Mouse (Mus musculus): ENCODE results near the gene Jmjd1c.

The Jmjd1c gene

GRCm38 (mm10) chr10:67129531-67129930 lies 33.6 kb downstream of the Jmjd1c start:
- no peak for DNase-seq (ENCODE audit: low read depth)

- DNase-seq (ENCODE audit: low read depth) = no peak
Observed at GRCm38 (mm10) chr10:67131709-67132108, 35.8 kb downstream of the Jmjd1c start.

- no peak for DNase-seq (ENCODE audit: low read depth)
Observed at GRCm38 (mm10) chr10:67134322-67134721, 38.4 kb downstream of the Jmjd1c start.

- DNase-seq (ENCODE audit: low read depth) = no peak
Observed at GRCm38 (mm10) chr10:67137437-67137836, 41.5 kb downstream of the Jmjd1c start.

- DNase-seq (ENCODE audit: low read depth) = peak; percentile 44
Observed at GRCm38 (mm10) chr10:67143661-67144060, 47.7 kb downstream of the Jmjd1c start.

GRCm38 (mm10) chr10:67144269-67144668 lies 48.3 kb downstream of the Jmjd1c start:
- no peak for DNase-seq (ENCODE audit: low read depth)

GRCm38 (mm10) chr10:67145623-67146022 lies 49.7 kb downstream of the Jmjd1c start:
- no peak for DNase-seq (ENCODE audit: low read depth)

GRCm38 (mm10) chr10:67151766-67152165 lies 55.8 kb downstream of the Jmjd1c start:
- no peak for DNase-seq (ENCODE audit: low read depth)

GRCm38 (mm10) chr10:67154647-67155046 lies 58.7 kb downstream of the Jmjd1c start:
- no peak for DNase-seq (ENCODE audit: low read depth)

GRCm38 (mm10) chr10:67174049-67174448 lies 78.1 kb downstream of the Jmjd1c start:
- DNase-seq (ENCODE audit: low read depth) = no peak

- DNase-seq (ENCODE audit: low read depth) = no peak
Observed at GRCm38 (mm10) chr10:67176031-67176430, 80.1 kb downstream of the Jmjd1c start.

- DNase-seq (ENCODE audit: low read depth) = no peak
Observed at GRCm38 (mm10) chr10:67176932-67177331, 81.0 kb downstream of the Jmjd1c start.

- no peak for DNase-seq (ENCODE audit: low read depth)
Observed at GRCm38 (mm10) chr10:67177410-67177809, 81.5 kb downstream of the Jmjd1c start.

- DNase-seq (ENCODE audit: low read depth) = no peak
Observed at GRCm38 (mm10) chr10:67180021-67180420, 84.1 kb downstream of the Jmjd1c start.

GRCm38 (mm10) chr10:67180799-67181198 lies 84.9 kb downstream of the Jmjd1c start:
- no peak for DNase-seq (ENCODE audit: low read depth)

- DNase-seq (ENCODE audit: low read depth) = no peak
Observed at GRCm38 (mm10) chr10:67182651-67183050, 86.7 kb downstream of the Jmjd1c start.

- no peak for DNase-seq (ENCODE audit: low read depth)
Observed at GRCm38 (mm10) chr10:67183086-67183485, 87.2 kb downstream of the Jmjd1c start.

GRCm38 (mm10) chr10:67184441-67185070 lies 88.6 kb downstream of the Jmjd1c start:
- no peak for DNase-seq (ENCODE audit: low read depth)

GRCm38 (mm10) chr10:67185491-67186081 lies 89.7 kb downstream of the Jmjd1c start:
- DNase-seq (ENCODE audit: low read depth) = peak; percentile 88

GRCm38 (mm10) chr10:67186489-67186888 lies 90.6 kb downstream of the Jmjd1c start:
- no peak for DNase-seq (ENCODE audit: low read depth)

GRCm38 (mm10) chr10:67187001-67187453 lies 91.1 kb downstream of the Jmjd1c start:
- no peak for DNase-seq (ENCODE audit: low read depth)

- no peak for DNase-seq (ENCODE audit: low read depth)
Observed at GRCm38 (mm10) chr10:67187952-67188351, 92.0 kb downstream of the Jmjd1c start.

GRCm38 (mm10) chr10:67189057-67189456 lies 93.1 kb downstream of the Jmjd1c start:
- DNase-seq (ENCODE audit: low read depth) = no peak

- DNase-seq (ENCODE audit: low read depth) = no peak
Observed at GRCm38 (mm10) chr10:67190261-67190660, 94.3 kb downstream of the Jmjd1c start.
